In genomic region chr6:139132083-139132679, GRCm38 (mm10) we compare ENCODE assay signal across 19 mouse cellular contexts.
A peak's percentile ranks its signal among the peaks of the same experiment; 100 is the strongest.
DNase-seq lines count a peak whose midpoint lies in the region; ATAC-seq and TF ChIP-seq lines count a peak whose summit lies in the region.
"Had no signal": no experiment of that assay in that cellular context is flagged by ENCODE, and none has a peak within 500 bp of the region (broad histone marks: within the 10 kb centered on the region; RNA-seq: fewer than 3 reads in every experiment).

No protein-coding gene starts in this region.

- TF ChIP-seq CTCF in olfactory bulb, adult 2 months (IDR thresholded peaks at IDR 0.05; ENCODE audit: insufficient read depth, low read depth, low read length), result no peak

- no peak overlapping the region for H3K27ac ChIP-seq in forebrain, embryonic 14.5 days (ENCODE audit: low read depth, low read length)
- no peak overlapping the region for H3K27ac ChIP-seq in olfactory bulb, adult 2 months (ENCODE audit: insufficient read depth, low read depth, low read length)
- H3K27ac ChIP-seq: embryonic facial prominence, embryonic 10.5 days; heart, embryonic 13.5 days; hindbrain, embryonic 12.5 days; hindbrain, postnatal 0 days had no signal

- H3K36me3 ChIP-seq in forebrain, embryonic 14.5 days (ENCODE audit: control insufficient read depth, insufficient read depth, low read length), result no peaks in the 10 kb centered on the region
- H3K36me3 ChIP-seq: embryonic facial prominence, embryonic 10.5 days; heart, embryonic 13.5 days; hindbrain, embryonic 12.5 days had no signal

- H3K4me2 ChIP-seq in forebrain, embryonic 14.5 days (ENCODE audit: low read length), result no peak overlapping the region
- H3K4me2 ChIP-seq: heart, embryonic 13.5 days; hindbrain, embryonic 12.5 days had no signal

- no peak overlapping the region for H3K9ac ChIP-seq in forebrain, embryonic 14.5 days (ENCODE audit: low read length)
- H3K9ac ChIP-seq: heart, embryonic 13.5 days; hindbrain, embryonic 12.5 days had no signal

- H3K4me1 ChIP-seq in forebrain, embryonic 14.5 days (ENCODE audit: control insufficient read depth, insufficient read depth, low read length), result no peaks in the 10 kb centered on the region
- H3K4me1 ChIP-seq in olfactory bulb, adult 2 months (ENCODE audit: control insufficient read depth, insufficient read depth, low read length), result no peaks in the 10 kb centered on the region
- H3K4me1 ChIP-seq: embryonic facial prominence, embryonic 10.5 days; heart, embryonic 13.5 days; hindbrain, embryonic 12.5 days had no signal

- no peak for TF ChIP-seq POLR2A in olfactory bulb, adult 2 months (IDR thresholded peaks at IDR 0.05; ENCODE audit: insufficient read depth, low read depth, low read length)

- 48% methylated on average over 15 of the region's 15 CpGs for WGBS in forebrain, embryonic 14.5 days
- WGBS in olfactory bulb, adult 2 months, result 45% methylated on average over 15 of the region's 15 CpGs

- no peaks in the 10 kb centered on the region for H3K27me3 ChIP-seq in forebrain, embryonic 14.5 days (replicated peaks; ENCODE audit: control insufficient read depth, insufficient read depth, low read length)
- H3K27me3 ChIP-seq: heart, embryonic 13.5 days; hindbrain, embryonic 12.5 days had no signal

- DNase-seq in frontal cortex, postnatal 36 days (ENCODE audit: low spot score in 2 of 2), result no peak
- peak; percentile 5 for DNase-seq in right cerebral cortex, postnatal 14 days
- DNase-seq in right cerebral cortex, adult 18-20 months, result no peak
- DNase-seq in forebrain, embryonic 14.5 days (ENCODE audit: low spot score), result peak; percentile 30
- no peak for DNase-seq in embryo, embryonic 11 days
- DNase-seq: adrenal gland, postnatal 10 days; cerebellum, adult 18-20 months; cerebellum, adult 9-11 months; cerebellum, postnatal 36 days; gastrocnemius, postnatal 36 days; heart, adult 11 months; heart, postnatal 36 days had no signal

- H3K9me3 ChIP-seq in forebrain, embryonic 14.5 days (replicated peaks; ENCODE audit: control insufficient read depth, low read length), result no peaks in the 10 kb centered on the region
- H3K9me3 ChIP-seq: embryonic facial prominence, embryonic 10.5 days; heart, embryonic 13.5 days; hindbrain, embryonic 12.5 days had no signal

- ATAC-seq in frontal cortex, adult (ENCODE audit: low TSS enrichment), result 0 out of 2 replicates have a peak, but pooled peaks have one; percentile 67
- ATAC-seq in forebrain, embryonic 14.5 days, result peak; percentile 70
- ATAC-seq in cerebellum, adult (ENCODE audit: insufficient number of reproducible peaks, low FRiP score, low TSS enrichment), result no peak
- ATAC-seq: hindbrain, postnatal 0 days had no signal

- no peak overlapping the region for H3K4me3 ChIP-seq in forebrain, embryonic 14.5 days (ENCODE audit: low read depth, low read length)
- 0 out of 2 replicates have a peak overlapping the region, but pooled peaks have one; percentile 18 for H3K4me3 ChIP-seq in olfactory bulb, adult 2 months (ENCODE audit: insufficient read depth, low read depth, low read length)
- H3K4me3 ChIP-seq: embryonic facial prominence, embryonic 10.5 days; heart, embryonic 13.5 days; hindbrain, embryonic 12.5 days had no signal

Comparison
In these comparisons a context has a peak if more than half of its experiments do, and no peak if none do; other contexts are left out.
1. DNase-seq: peak in right cerebral cortex, postnatal 14 days (single experiment) and forebrain, embryonic 14.5 days (single experiment); none in frontal cortex, postnatal 36 days (0 of 2), right cerebral cortex, adult 18-20 months (single experiment) and embryo, embryonic 11 days (single experiment).